Mouse (Mus musculus): ENCODE data around the gene Mettl21c.
"Not testable (repeated sequence)": the region's sequence is repeated elsewhere in the genome, so short reads cannot be mapped to it uniquely, and the experiment has no call there.

Gene Mettl21c

GRCm38 (mm10) chr1:44019934-44020333, at the start of gene Mettl21c:
Gene Mettl21c, minus strand, starts transcription at chr1:44020034.
- DNase-seq (ENCODE audit: extremely low spot score, low spot score) = no peak

- DNase-seq (ENCODE audit: extremely low spot score, low spot score) = no peak
Observed at GRCm38 (mm10) chr1:44064625-44065024, 44.8 kb upstream of the Mettl21c start.

- DNase-seq (ENCODE audit: extremely low spot score, low spot score) = no peak
Observed at GRCm38 (mm10) chr1:44063439-44063838, 43.6 kb upstream of the Mettl21c start.

GRCm38 (mm10) chr1:44061836-44062235, 42.0 kb upstream of the Mettl21c start, which contains the start of gene Gm8251:
Gene Gm8251, minus strand, starts transcription at chr1:44061936.
- DNase-seq (ENCODE audit: extremely low spot score, low spot score) = no peak

GRCm38 (mm10) chr1:44057805-44058204, 38.0 kb upstream of the Mettl21c start:
- DNase-seq (ENCODE audit: extremely low spot score, low spot score) = no peak

GRCm38 (mm10) chr1:44046556-44046955, 26.7 kb upstream of the Mettl21c start:
- no peak for DNase-seq (ENCODE audit: extremely low spot score, low spot score)

- DNase-seq (ENCODE audit: extremely low spot score, low spot score) = not testable (repeated sequence)
Observed at GRCm38 (mm10) chr1:44045689-44046088, 25.9 kb upstream of the Mettl21c start.

- DNase-seq (ENCODE audit: extremely low spot score, low spot score) = no peak
Observed at GRCm38 (mm10) chr1:44042555-44042915, 22.7 kb upstream of the Mettl21c start.

- DNase-seq (ENCODE audit: extremely low spot score, low spot score) = peak; percentile 64
Observed at GRCm38 (mm10) chr1:44041797-44042554, 22.1 kb upstream of the Mettl21c start.

- no peak for DNase-seq (ENCODE audit: extremely low spot score, low spot score)
Observed at GRCm38 (mm10) chr1:44032948-44033347, 13.1 kb upstream of the Mettl21c start.

GRCm38 (mm10) chr1:44032213-44032612, 12.4 kb upstream of the Mettl21c start:
- DNase-seq (ENCODE audit: extremely low spot score, low spot score) = no peak

- no peak for DNase-seq (ENCODE audit: extremely low spot score, low spot score)
Observed at GRCm38 (mm10) chr1:44027651-44028050, 7.8 kb upstream of the Mettl21c start.

- no peak for DNase-seq (ENCODE audit: extremely low spot score, low spot score)
Observed at GRCm38 (mm10) chr1:44022656-44023055, 2.8 kb upstream of the Mettl21c start.

GRCm38 (mm10) chr1:44015556-44015955, 4.3 kb downstream of the Mettl21c start:
- DNase-seq (ENCODE audit: extremely low spot score, low spot score) = no peak

GRCm38 (mm10) chr1:44004513-44004912, 15.3 kb downstream of the Mettl21c start:
- DNase-seq (ENCODE audit: extremely low spot score, low spot score) = no peak

GRCm38 (mm10) chr1:43996914-43997589, 22.8 kb downstream of the Mettl21c start:
- DNase-seq (ENCODE audit: extremely low spot score, low spot score) = no peak

GRCm38 (mm10) chr1:43971089-43971488, 48.7 kb downstream of the Mettl21c start:
- DNase-seq (ENCODE audit: extremely low spot score, low spot score) = no peak

- DNase-seq (ENCODE audit: extremely low spot score, low spot score) = no peak
Observed at GRCm38 (mm10) chr1:43969361-43969760, 50.5 kb downstream of the Mettl21c start.

- DNase-seq (ENCODE audit: extremely low spot score, low spot score) = no peak
Observed at GRCm38 (mm10) chr1:43966756-43967155, 53.1 kb downstream of the Mettl21c start.

- DNase-seq (ENCODE audit: extremely low spot score, low spot score) = no peak
Observed at GRCm38 (mm10) chr1:43964381-43964780, 55.5 kb downstream of the Mettl21c start.

Data from neural tube, embryonic 10.5 days (tissue).